Mouse (Mus musculus): ENCODE results near the gene Rps13. TPM values are rescaled to one million over a fixed set of nuclear protein-coding genes. Genes with fewer than 3 reads are reported as not detected.

Rps13 gene
- polyA plus RNA-seq, 1 experiment from 2014 or later, result 471 TPM

GRCm38 (mm10) chr7:116331246-116331645 is 2.7 kb downstream of the Rps13 start:
- 63% methylated on average over 2 of the region's 2 CpGs for WGBS
- H3K4me2 ChIP-seq (replicated peaks; ENCODE audit: low read depth), result no peak overlapping the region
- H3K36me3 ChIP-seq (ENCODE audit: control insufficient read depth, insufficient read depth), result peaks cover 22% of the 10 kb centered on the region
- no peak overlapping the region for H3K9ac ChIP-seq (ENCODE audit: low read depth, low read length)
- H3K27ac ChIP-seq (ENCODE audit: low read depth, low read length), result no peak overlapping the region
- no peak for ATAC-seq
- H3K9me3 ChIP-seq (ENCODE audit: control insufficient read depth), result no peaks in the 10 kb centered on the region
- no peak overlapping the region for H3K4me3 ChIP-seq (ENCODE audit: low read depth, low read length)
- H3K4me1 ChIP-seq (replicated peaks; ENCODE audit: control insufficient read depth, insufficient read depth, low read length), result 0 out of 2 replicates have a peak, but pooled peaks cover under 1% of the 10 kb centered on the region
- no peaks in the 10 kb centered on the region for H3K27me3 ChIP-seq (replicated peaks; ENCODE audit: control insufficient read depth, insufficient read depth, low read length)
- TF ChIP-seq CTCF (IDR thresholded peaks at IDR 0.05; ENCODE audit: low read depth), result no peak

GRCm38 (mm10) chr7:116329858-116330257 is 4.1 kb downstream of the Rps13 start:
- no peak overlapping the region for H3K9ac ChIP-seq (ENCODE audit: low read depth, low read length)
- H3K4me1 ChIP-seq (replicated peaks; ENCODE audit: control insufficient read depth, insufficient read depth, low read length), result no peaks in the 10 kb centered on the region
- no peak overlapping the region for H3K4me2 ChIP-seq (replicated peaks; ENCODE audit: low read depth)
- no peak for TF ChIP-seq CTCF (IDR thresholded peaks at IDR 0.05; ENCODE audit: low read depth)
- ATAC-seq, result no peak
- H3K36me3 ChIP-seq (ENCODE audit: control insufficient read depth, insufficient read depth), result peaks cover 22% of the 10 kb centered on the region
- H3K9me3 ChIP-seq (ENCODE audit: control insufficient read depth), result no peaks in the 10 kb centered on the region
- WGBS, result 84% methylated on average over 4 of the region's 4 CpGs
- H3K27ac ChIP-seq (ENCODE audit: low read depth, low read length), result no peak overlapping the region
- H3K4me3 ChIP-seq (ENCODE audit: low read depth, low read length), result no peak overlapping the region
- no peaks in the 10 kb centered on the region for H3K27me3 ChIP-seq (replicated peaks; ENCODE audit: control insufficient read depth, insufficient read depth, low read length)

- ATAC-seq, result no peak
- no peak for TF ChIP-seq CTCF (IDR thresholded peaks at IDR 0.05; ENCODE audit: low read depth)
- Histone ChIP-seq H3K27ac (ENCODE audit: low read depth, low read length) (no peak overlapping the region), H3K4me2 (replicated peaks; ENCODE audit: low read depth) (no peak overlapping the region), H3K4me3 (ENCODE audit: low read depth, low read length) (no peak overlapping the region), H3K4me1 (replicated peaks; ENCODE audit: control insufficient read depth, insufficient read depth, low read length) (no peaks in the 10 kb centered on the region), H3K36me3 (ENCODE audit: control insufficient read depth, insufficient read depth) (peaks cover 22% of the 10 kb centered on the region), H3K9ac (ENCODE audit: low read depth, low read length) (no peak overlapping the region), H3K27me3 (replicated peaks; ENCODE audit: control insufficient read depth, insufficient read depth, low read length) (no peaks in the 10 kb centered on the region), H3K9me3 (ENCODE audit: control insufficient read depth) (no peaks in the 10 kb centered on the region)
- 66% methylated on average over 7 of the region's 7 CpGs for WGBS
Measured at GRCm38 (mm10) chr7:116328777-116329176, 5.2 kb downstream of the Rps13 start.

DNA sequence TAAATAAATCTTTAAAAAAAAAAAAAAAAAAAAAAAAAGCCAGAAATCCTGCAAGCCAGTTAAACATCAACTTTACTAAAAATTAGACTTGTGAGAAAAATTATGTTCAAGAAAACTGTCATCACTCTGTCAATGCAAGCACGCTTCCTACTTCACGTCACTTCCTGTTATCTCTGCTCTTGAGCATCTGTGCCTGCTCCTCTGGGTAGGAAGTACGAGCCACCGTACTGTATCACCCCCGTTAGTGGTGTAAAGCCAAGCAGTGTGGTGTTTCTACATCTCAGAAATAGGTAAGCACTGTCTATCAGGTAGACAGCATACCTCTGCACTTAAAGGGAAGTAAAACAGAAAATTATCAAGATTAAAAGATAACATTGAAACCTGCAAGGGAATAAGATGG is 6.1 kb downstream of the Rps13 start:
- no peaks in the 10 kb centered on the region for H3K4me1 ChIP-seq (replicated peaks; ENCODE audit: control insufficient read depth, insufficient read depth, low read length)
- H3K27ac ChIP-seq (ENCODE audit: low read depth, low read length), result no peak overlapping the region
- H3K27me3 ChIP-seq (replicated peaks; ENCODE audit: control insufficient read depth, insufficient read depth, low read length), result no peaks in the 10 kb centered on the region
- 67% methylated on average over 5 of the region's 5 CpGs for WGBS
- H3K9me3 ChIP-seq (ENCODE audit: control insufficient read depth), result no peaks in the 10 kb centered on the region
- no peak for ATAC-seq
- H3K4me2 ChIP-seq (replicated peaks; ENCODE audit: low read depth), result no peak overlapping the region
- H3K9ac ChIP-seq (ENCODE audit: low read depth, low read length), result no peak overlapping the region
- TF ChIP-seq CTCF (IDR thresholded peaks at IDR 0.05; ENCODE audit: low read depth), result no peak
- H3K4me3 ChIP-seq (ENCODE audit: low read depth, low read length), result no peak overlapping the region
- H3K36me3 ChIP-seq (ENCODE audit: control insufficient read depth, insufficient read depth), result peaks cover 22% of the 10 kb centered on the region

GRCm38 (mm10) chr7:116323331-116323964 is 10.5 kb downstream of the Rps13 start:
- H3K4me2 ChIP-seq (replicated peaks; ENCODE audit: low read depth), result peak overlapping the region; percentile 18
- no peak overlapping the region for H3K9ac ChIP-seq (ENCODE audit: low read depth, low read length)
- no peak overlapping the region for H3K4me3 ChIP-seq (ENCODE audit: low read depth, low read length)
- peak; percentile 97 for TF ChIP-seq CTCF (IDR thresholded peaks at IDR 0.05; ENCODE audit: low read depth)
- no peaks in the 10 kb centered on the region for H3K4me1 ChIP-seq (replicated peaks; ENCODE audit: control insufficient read depth, insufficient read depth, low read length)
- H3K27ac ChIP-seq (ENCODE audit: low read depth, low read length), result no peak overlapping the region
- no peaks in the 10 kb centered on the region for H3K27me3 ChIP-seq (replicated peaks; ENCODE audit: control insufficient read depth, insufficient read depth, low read length)
- H3K9me3 ChIP-seq (ENCODE audit: control insufficient read depth), result no peaks in the 10 kb centered on the region
- H3K36me3 ChIP-seq (ENCODE audit: control insufficient read depth, insufficient read depth), result no peaks in the 10 kb centered on the region
- peak; percentile 37; the same call in 1 of the 2 replicates for ATAC-seq
- WGBS, result 24% methylated on average over 10 of the region's 10 CpGs

GRCm38 (mm10) chr7:116309456-116309855 is 24.5 kb downstream of the Rps13 start:
- no peaks in the 10 kb centered on the region for H3K36me3 ChIP-seq (ENCODE audit: control insufficient read depth, insufficient read depth)
- WGBS, result 10% methylated on average over 9 of the region's 9 CpGs
- H3K27me3 ChIP-seq (replicated peaks; ENCODE audit: control insufficient read depth, insufficient read depth, low read length), result no peaks in the 10 kb centered on the region
- peak; percentile 34 for ATAC-seq
- H3K9ac ChIP-seq (ENCODE audit: low read depth, low read length), result no peak overlapping the region
- TF ChIP-seq CTCF (IDR thresholded peaks at IDR 0.05; ENCODE audit: low read depth), result peak; percentile 41
- H3K4me1 ChIP-seq (replicated peaks; ENCODE audit: control insufficient read depth, insufficient read depth, low read length), result 0 out of 2 replicates have a peak, but pooled peaks cover 4% of the 10 kb centered on the region
- H3K9me3 ChIP-seq (ENCODE audit: control insufficient read depth), result no peaks in the 10 kb centered on the region
- H3K27ac ChIP-seq (ENCODE audit: low read depth, low read length), result peak overlapping the region; percentile 86
- H3K4me3 ChIP-seq (ENCODE audit: low read depth, low read length), result peak overlapping the region; percentile 82; the same call in 1 of the 2 replicates
- H3K4me2 ChIP-seq (replicated peaks; ENCODE audit: low read depth), result peak overlapping the region; percentile 96

Data from intestine, postnatal 0 days (tissue).